Comparison of ENCODE assay signal across 17 mouse cellular contexts in genomic region chr14:80329651-80330050, GRCm38 (mm10).
"Had no signal": no experiment of that assay in that cellular context is flagged by ENCODE, and none has a peak within 500 bp of the region (broad histone marks: within the 10 kb centered on the region; RNA-seq: fewer than 3 reads in every experiment).

No protein-coding gene starts in this region.

- H3K4me2 ChIP-seq: limb, embryonic 13.5 days; liver, embryonic 13.5 days had no signal

- H3K4me3 ChIP-seq: layer of hippocampus, adult 2 months; limb, embryonic 10.5 days; limb, embryonic 13.5 days; liver, embryonic 13.5 days; myocyte had no signal

- H3K27me3 ChIP-seq: limb, embryonic 13.5 days; liver, embryonic 13.5 days had no signal

- H3K4me1 ChIP-seq: limb, embryonic 13.5 days; liver, embryonic 13.5 days had no signal

- H3K9ac ChIP-seq: limb, embryonic 13.5 days; liver, embryonic 13.5 days had no signal

- H3K9me3 ChIP-seq: limb, embryonic 10.5 days; limb, embryonic 13.5 days; liver, embryonic 13.5 days had no signal

- H3K27ac ChIP-seq: kidney, postnatal 0 days; layer of hippocampus, adult 2 months; limb, embryonic 10.5 days; limb, embryonic 13.5 days; liver, embryonic 13.5 days had no signal

- DNase-seq: kidney, adult 18-20 months; kidney, adult 9 months; kidney, postnatal 25 days; layer of hippocampus, adult 9-11 months; liver, embryonic 13.5 days; lung, adult 2 months; lung, postnatal 14 days; lung, postnatal 4 days; midbrain, embryonic 14.5 days; thymus, adult 18-20 months; thymus, postnatal 14 days; thymus, postnatal 4 days had no signal

- H3K36me3 ChIP-seq: limb, embryonic 10.5 days; limb, embryonic 13.5 days; liver, embryonic 13.5 days had no signal
